Mouse (Mus musculus) left cerebral cortex, adult 2 months (tissue): Measurements from ENCODE around the gene Mfsd12. TPM values are rescaled to one million over a fixed set of nuclear protein-coding genes. Genes with fewer than 3 reads are reported as not detected.
A peak's percentile ranks its signal among the peaks of the same experiment; 100 is the strongest.

ENCODE experiments used
- DNase-seq, 2 experiments: peaks; one replicate each; pipeline ENCODE4 v3.0.0; 2021 to 2022; ENCODE audit warnings: low spot score in 2 of 2, mixed read lengths in 1 of 2; ENCODE audit errors: extremely low spot score in 1 of 2
- H3K27ac ChIP-seq: fragments of 200-600 bp; 2 replicates; pipeline ENCODE4 v1.8.1; 2022
- H3K4me3 ChIP-seq: fragments of 200-600 bp; 2 replicates; pipeline ENCODE4 v1.8.1; 2022
- CTCF ChIP-seq: fragments of 200-600 bp; IDR thresholded peaks from 2 replicates; pipeline ENCODE4 v1.8.1; 2022; ENCODE audit warnings: antibody characterized with exemption, mild to moderate bottlenecking, moderate library complexity
- intact Hi-C: fragments of 180-260 bp; cut with DNase I; formaldehyde crosslinking; loops from one replicate; pipeline ENCODE4 v1.15.1; 2025
- total RNA-seq, 2 experiments: library from RNA; stranded (reverse); gene quantifications; 2 replicates each; pipeline ENCODE4 v1.2.3; 2021

The Mfsd12 gene
- total RNA-seq, 2 experiments from 2014 or later = 38.2 to 40.2 TPM

- DNase-seq = no peak
- Histone ChIP-seq H3K27ac (no peak overlapping the region), H3K4me3 (no peak overlapping the region)
- intact Hi-C loops = no loop called here
- no peak for TF ChIP-seq CTCF
Observed at GRCm38 (mm10) chr10:81330007-81330406, 27.3 kb upstream of the Mfsd12 start.

GRCm38 (mm10) chr10:81332277-81332676 is 25.0 kb upstream of the Mfsd12 start:
- TF ChIP-seq CTCF = no peak
- intact Hi-C loops = no loop called here
- H3K27ac ChIP-seq = no peak overlapping the region
- no peak overlapping the region for H3K4me3 ChIP-seq
- DNase-seq = no peak

DNA sequence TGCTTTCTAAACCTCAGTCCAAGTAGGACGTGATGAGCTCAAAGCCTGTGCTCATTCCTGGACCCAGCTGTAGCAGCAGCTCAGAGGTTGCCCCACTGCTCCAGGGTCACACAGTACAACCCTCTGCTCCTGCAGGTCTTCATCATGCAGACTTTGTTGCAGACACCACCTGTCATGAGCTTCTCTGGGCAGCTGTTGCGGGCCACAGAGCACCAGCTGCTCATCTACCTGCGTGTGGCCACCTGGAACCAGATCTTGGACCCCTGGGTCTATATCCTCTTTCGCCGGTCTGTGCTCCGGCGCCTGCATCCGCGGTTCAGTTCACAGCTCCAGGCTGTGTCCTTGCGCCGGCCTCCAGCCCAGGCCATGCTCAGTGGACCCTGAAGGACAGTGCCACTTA is 23.0 kb upstream of the Mfsd12 start:
- no peak for TF ChIP-seq CTCF
- no peak for DNase-seq
- no peak overlapping the region for H3K27ac ChIP-seq
- H3K4me3 ChIP-seq = no peak overlapping the region
- intact Hi-C loops = no loop called here

DNA sequence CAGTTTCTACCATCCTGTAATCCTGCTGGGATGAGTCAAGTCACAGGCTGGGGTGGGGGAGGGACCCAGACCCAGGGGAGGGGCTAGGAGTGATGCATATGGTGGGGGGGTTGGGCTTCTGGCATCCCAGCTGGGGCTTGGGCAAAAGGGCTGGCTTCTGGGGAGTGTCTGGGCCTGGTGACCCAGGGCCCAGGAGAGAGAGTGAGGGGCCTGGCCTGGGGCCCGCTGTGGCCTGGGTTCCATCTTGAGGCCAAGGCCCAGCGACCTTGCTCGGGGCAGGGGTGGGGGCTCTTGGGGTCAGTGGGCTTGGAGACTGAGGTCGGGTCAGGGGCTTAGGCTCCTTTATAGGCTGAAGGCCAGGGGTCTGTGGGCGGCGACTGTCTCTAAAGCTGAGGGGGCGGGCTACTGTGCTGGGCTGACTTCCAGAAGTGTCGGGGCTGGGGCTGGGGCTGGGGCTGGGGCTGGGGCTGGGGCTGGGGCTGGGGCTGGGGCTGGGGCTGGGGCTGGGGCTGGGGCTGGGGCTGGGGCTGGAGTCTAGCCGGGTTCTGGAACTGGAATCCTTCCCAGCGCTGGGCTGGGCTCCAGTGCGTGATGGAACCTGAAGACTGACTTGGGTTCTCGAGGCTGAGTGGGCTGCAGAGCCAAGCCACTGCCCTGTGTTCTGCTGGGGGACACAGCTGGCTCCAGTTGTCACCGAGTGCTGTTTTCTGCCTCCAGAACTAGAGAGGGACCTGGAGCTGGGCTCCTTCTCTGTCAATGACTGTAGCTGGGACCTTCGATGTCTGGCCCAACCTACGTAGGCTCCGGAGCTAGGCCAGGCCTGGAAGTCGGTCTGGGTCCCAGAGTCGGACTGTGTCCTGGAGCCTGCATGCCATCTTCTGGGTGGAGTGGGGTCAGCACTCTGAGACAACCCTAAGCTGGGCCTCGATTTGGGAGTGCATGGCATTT is 21.6 kb upstream of the Mfsd12 start:
- no peak for TF ChIP-seq CTCF
- Histone ChIP-seq H3K27ac (no peak overlapping the region), H3K4me3 (no peak overlapping the region)
- intact Hi-C loops = no loop called here
- DNase-seq = no peak

DNA sequence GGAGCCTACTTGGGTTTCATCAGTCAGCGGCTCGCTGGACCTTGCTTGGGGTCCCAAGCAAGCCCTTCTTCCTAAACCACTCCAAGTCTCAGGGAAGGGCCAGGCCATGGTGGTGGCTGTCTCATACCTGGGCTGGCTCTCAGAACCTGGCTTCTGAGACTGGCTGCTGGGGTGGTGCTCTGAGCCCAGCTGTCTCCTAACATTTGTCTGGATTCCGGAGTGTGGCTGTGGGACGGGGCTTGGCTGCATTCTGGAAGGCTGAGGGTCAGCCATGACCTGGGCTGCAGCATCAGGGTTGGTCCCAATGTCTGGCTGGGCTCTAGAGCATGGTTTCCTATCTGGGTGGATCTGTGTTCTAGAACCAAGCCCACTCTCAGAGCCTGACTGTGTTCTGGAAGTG is 20.7 kb upstream of the Mfsd12 start:
- DNase-seq = no peak
- H3K4me3 ChIP-seq = no peak overlapping the region
- intact Hi-C loops = no loop called here
- H3K27ac ChIP-seq = no peak overlapping the region
- TF ChIP-seq CTCF = no peak

GRCm38 (mm10) chr10:81340551-81341332 is 16.5 kb upstream of the Mfsd12 start:
- DNase-seq = no peak
- intact Hi-C loops = loop anchor here (5.0 kb wide), 1 partner anchor 53 kb away; no protein-coding TSS in a partner anchor
- no peak overlapping the region for H3K4me3 ChIP-seq
- H3K27ac ChIP-seq = no peak overlapping the region
- TF ChIP-seq CTCF = no peak

DNA sequence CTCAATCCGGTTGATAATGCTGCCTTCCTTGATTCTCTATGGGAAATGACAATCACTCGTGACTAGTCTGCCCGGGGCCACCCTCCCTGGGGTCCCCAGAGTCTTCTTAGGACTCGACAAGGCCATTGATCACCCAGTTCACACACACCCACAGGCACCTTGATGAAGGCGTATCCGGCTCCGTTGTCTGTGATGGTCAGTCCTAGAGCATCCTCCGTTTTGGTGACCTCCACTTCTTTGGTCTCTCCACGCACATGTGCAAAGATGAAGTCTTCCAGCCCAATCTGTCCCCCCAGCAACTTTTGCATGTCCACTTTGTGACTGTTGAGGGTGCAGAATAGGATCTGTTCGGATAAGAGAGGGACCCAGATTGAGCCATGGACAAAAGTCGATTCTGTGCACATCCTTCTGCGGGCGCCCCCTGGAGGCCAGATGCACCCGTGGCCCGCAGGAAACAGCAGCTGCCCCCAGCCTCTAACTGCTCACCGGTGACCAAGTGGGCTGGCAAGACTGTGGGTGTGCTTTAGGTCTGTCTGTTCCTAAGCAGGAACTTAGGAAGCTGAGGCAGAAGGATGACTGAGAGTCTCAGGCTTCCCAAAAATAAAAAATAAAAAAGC is 15.8 kb upstream of the Mfsd12 start:
- intact Hi-C loops = loop anchor here (5.0 kb wide), 1 partner anchor 54 kb away; no protein-coding TSS in a partner anchor
- peak in 1 of 2 experiments; percentile 66 for DNase-seq
- Histone ChIP-seq H3K27ac (no peak overlapping the region), H3K4me3 (no peak overlapping the region)
- peak; percentile 87 for TF ChIP-seq CTCF

DNA sequence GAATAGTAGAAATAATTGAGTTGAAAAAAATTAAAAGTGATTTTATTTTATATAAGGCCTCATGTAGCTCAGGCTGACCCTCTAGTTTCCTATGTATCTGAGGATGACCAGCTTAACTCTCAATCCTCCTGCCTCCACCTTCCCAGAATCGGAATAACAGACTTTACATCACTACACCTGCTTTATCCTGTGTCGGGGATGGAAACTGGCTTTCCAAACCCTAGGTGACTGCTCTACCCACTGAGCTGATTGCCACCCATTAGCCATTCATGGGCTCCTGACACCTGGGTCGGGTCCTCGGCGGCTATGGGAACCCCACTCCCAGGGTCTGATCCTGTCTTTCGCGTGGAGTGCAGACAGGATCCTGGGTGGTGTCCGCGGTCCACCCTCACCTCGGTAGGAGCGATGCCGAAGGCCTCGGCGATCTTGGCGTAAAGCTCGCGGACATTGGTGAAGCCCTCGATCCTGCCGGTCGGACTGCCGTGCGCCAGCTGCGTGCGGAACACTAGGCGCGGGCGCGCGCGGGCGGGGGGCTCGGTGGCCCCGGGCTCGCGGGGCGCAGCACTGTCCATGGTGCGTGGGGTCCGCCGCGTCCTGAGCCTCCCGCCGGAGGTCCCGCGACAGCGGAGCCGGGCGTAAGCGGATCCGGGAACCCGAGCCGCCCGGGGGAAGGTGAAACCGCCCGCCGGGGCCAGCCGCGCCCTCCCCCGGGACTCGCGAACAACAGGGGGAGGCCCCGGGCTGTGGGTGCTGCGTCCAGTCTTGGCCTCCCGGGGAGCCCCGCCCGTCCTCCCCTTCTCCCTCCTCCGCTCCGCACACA is 14.4 kb upstream of the Mfsd12 start, which contains the start of gene Gipc3:
Gene Gipc3, minus strand, starts transcription at position 581 of the 820 bp plus-strand sequence.
- intact Hi-C loops = loop anchor here (5.0 kb wide), 1 partner anchor 56 kb away; no protein-coding TSS in a partner anchor
- no peak for TF ChIP-seq CTCF
- H3K27ac ChIP-seq = no peak within 1 kb of the TSS
- DNase-seq = no peak
- peak within 1 kb of the TSS; percentile 46 for H3K4me3 ChIP-seq

GRCm38 (mm10) chr10:81344421-81345161 is 12.7 kb upstream of the Mfsd12 start:
- H3K4me3 ChIP-seq = no peak overlapping the region
- DNase-seq = no peak
- no peak overlapping the region for H3K27ac ChIP-seq
- intact Hi-C loops = loop anchor here (5.0 kb wide), 1 partner anchor 57 kb away; no protein-coding TSS in a partner anchor
- TF ChIP-seq CTCF = peak; percentile 41

DNA sequence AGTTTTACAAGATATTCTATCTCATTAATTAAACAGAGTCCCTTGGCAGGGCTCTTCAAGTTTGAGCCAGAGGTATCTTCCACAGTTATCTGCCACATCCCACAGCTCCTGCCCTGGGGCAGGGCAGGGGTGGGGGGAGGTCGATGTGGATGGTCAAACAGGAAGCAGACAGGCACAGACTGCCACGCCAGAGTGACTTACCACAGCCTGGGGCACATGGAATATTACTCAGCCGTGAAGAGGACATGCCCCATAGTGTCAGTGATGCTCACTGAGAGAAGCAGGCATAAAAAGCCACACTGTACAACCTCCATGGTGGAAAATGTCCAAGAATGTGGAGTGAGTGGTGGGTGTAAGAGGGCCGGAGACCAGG is 12.1 kb upstream of the Mfsd12 start:
- intact Hi-C loops = no loop called here
- DNase-seq = no peak
- no peak overlapping the region for H3K4me3 ChIP-seq
- no peak for TF ChIP-seq CTCF
- no peak overlapping the region for H3K27ac ChIP-seq
